Mouse (Mus musculus): ENCODE data around the gene Kiz.
A peak's percentile ranks its signal among the peaks of the same experiment; 100 is the strongest.

The Kiz gene

DNA sequence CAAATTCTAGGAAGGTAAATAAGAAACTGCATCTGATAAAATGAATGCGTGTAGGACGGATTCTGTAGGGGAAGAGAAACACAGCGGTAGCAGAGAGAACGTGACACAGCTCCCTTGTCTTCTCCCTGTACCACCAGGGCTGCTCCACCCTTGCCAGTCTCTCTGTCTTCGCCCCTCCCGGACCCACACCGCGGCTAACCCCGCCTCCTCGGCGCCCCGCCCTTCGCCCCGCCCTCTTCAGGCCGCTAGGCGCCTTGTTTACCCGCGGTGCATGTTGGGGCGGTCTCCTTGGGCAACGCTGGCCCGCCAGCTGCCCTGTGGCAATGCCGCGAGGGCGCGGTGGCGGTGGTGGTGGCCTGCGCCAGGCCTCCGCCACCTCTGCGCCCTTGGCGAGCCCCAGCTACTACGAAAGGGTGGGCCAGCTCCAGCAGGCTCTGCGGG is at the start of gene Kiz:
Gene Kiz (plus strand): TSS at position 266 of the 441 bp plus-strand sequence.
- peak; percentile 93 for DNase-seq (ENCODE audit: low spot score in 2 of 2)

DNA sequence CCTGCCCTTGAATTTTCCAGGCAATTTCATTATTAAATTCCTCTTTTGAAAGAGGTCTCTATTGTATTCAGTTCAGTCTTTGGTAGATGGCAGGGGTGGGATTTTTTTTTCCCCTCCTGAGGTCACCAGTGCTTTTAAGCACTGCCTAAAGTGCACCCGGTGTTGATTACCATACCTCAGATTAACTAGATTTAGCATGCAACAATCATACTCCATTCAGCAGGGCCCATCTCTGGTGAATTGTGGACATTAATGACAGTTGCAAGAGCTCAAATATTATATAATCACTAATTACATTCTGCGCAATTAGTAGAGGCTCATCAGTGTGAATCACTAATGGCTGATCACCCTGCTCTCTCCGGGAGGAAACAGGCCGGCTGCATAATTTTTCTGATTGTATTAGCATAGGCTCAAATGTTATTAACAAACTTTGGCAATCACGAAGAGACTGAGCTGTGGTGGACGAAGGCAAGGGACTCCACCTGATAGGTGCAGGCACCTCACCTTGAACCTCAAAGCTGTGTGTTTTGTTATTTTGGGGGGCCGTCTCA is 45.9 kb upstream of the Kiz start:
- DNase-seq (ENCODE audit: low spot score in 2 of 2): no peak

DNA sequence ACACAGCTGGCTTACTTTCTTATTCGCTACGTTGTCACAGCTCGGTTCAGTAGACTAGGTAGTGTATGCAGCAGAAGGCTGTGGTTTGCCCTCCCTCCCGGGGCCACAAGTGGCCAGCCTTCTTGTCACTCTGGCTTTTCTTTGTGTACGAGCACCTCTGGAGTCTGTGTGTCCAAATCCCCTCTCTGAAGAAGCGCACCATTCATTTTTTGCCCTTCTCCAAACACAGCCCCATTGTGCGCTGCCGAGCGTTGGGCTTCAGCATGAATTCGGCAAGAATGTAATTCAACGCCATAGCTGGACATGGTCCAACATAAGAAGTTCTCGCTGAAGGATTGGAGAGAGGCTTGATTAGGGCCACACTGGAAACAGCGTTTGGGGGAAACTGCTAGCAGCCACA is 45.0 kb upstream of the Kiz start:
- DNase-seq (ENCODE audit: low spot score in 2 of 2): no peak

DNA sequence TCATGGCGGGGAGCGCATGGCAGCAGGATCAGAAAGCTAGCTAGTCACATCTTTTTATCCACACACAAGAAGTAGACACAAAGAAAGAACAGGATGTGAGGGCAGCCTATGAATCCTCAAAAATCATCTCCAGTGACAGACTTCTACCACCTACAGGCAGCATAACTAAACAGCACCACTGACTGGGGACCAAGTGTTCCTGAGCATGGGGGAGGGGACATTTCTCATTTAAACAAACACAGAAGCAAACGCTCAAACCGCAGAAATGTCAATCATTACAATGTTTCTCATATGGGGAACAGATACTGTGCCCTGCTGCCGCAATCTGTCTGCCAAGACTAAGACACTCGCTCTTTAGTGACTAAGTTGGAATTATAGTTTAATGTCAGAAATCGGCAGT is 40.7 kb upstream of the Kiz start:
- DNase-seq (ENCODE audit: low spot score in 2 of 2): no peak

DNA sequence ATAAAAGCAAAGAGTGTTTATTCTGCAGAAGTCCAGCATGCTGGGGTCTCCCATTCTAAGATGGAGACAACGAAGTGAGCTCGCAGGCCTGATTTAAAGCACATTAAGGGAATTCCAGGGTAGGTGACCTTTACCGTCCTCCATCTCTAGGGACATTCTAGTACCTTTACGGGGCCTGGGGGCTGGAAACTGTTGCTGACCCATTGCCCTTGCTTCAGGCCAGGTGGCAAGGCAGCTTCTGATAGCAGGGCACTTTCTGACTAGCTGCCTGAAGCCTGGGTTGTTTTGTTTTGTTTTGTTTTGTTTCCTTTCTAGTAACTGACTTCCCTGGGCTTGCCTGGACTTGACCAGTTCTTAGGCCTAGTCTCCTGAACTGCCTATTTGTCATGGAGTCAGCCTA is 36.6 kb upstream of the Kiz start:
- no peak for DNase-seq (ENCODE audit: low spot score in 2 of 2)

DNA sequence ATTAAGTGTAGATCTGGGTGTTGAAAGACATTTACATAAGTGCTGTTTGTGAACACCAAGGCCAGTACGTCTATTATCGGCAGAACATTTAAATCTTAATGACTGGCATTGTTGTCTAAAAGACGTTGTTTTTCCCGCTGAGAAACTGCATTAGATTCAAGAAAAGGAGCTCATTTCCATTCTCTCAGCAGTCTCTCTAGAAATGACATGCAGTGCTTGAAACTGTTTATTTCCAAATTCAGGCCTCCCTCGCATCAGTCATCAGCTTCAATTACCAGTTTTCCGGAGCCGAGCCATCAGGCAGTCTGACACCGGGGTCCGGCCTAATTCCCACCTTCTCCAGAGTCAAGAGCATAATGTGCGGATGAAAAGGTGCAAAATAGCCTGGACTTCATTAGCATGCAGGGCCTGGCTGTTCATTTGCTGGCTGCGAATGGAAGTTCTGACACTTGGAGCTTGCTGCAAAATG is 32.1 kb upstream of the Kiz start:
- no peak for DNase-seq (ENCODE audit: low spot score in 2 of 2)

DNA sequence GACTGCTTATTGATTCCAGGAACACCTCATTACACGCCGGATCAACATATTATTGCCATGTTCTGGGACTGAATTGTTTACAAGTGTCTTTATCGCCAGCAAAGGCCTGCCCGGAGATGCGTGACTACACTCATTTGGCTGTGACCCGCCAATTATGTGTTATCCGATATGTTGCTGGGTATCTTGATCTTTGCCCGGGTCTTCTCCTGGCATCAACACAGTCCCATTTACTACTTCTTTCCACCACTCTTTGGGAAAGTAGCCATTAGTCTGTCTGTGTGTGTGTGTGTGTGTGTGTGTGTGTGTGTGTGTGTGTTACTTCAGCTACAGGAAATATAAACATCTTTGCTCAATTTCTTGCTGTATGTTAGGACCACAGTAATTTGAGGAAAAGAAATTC is 31.6 kb upstream of the Kiz start:
- DNase-seq (ENCODE audit: low spot score in 2 of 2): no peak

DNA sequence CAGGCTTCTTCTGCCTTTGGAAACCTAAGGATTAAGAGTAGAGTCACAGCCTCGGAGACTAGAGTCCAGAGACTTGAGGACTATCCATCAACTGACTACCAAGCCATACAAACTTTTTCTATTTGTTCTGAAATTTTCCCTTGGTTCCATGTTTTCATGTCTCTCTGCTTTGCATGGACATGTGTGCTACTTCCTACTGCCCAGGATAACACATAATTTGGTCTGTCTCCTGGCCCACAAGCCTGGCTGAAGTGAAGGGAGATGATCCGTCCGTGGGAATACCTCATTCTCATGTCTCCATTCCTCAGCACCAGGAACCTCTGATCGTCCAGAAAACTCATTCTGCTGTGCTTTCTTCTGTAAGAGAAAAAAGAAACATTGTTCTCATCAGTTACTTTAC is 27.7 kb upstream of the Kiz start:
- DNase-seq (ENCODE audit: low spot score in 2 of 2): no peak

DNA sequence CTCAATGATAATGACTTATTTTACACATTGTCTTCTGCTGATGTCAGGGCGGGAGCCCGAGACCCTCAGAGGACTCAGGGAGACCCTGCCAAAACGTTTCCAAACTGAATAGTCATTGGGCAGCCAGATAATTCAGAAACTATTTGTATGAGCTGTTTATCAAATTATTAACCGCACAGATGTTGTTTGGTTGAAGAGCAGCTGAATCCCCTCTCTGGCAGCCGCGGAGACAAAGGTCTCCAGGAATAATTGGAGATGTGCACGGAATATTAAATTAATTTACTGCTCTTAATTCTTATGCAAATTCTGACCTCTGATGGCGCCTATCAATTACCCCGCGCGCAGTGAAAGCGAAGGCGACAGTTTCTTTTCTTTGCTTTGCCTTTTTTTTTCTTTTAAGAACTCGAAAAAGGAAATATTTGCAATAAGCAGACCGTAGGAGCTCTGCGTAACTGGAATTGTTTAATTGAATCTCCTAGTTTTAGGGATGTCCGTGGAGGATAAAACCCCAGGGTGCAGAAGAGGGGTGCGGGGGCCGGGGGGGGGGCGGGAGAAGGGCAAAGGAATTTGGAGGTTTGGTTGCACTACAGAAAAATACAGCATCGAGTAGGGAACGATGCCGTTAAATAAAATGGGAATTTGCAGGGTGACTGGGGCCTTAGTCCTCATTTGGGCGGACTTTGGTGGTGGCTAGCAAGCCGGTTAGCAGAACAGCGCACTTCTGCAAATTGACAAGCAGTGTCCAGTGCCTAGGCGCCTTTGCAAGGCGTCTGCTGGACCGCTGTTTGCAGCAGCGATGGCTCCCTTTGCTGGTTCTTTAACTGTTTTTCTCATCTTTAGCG is 22.2 kb upstream of the Kiz start:
- DNase-seq (ENCODE audit: low spot score in 2 of 2): no peak

DNA sequence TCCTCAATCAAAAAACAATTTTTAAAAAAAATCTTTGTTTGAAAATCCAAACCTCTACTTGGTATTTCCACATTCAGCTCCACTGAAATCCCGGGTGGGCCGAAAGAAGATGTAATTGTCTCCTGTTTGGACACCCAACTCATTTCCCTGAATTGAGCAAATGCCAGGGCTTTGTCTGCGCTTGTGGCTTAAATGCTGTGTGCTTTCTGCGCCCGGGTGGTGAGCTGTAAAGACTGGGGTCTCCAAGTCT is 21.7 kb upstream of the Kiz start:
- DNase-seq (ENCODE audit: low spot score in 2 of 2): no peak

DNA sequence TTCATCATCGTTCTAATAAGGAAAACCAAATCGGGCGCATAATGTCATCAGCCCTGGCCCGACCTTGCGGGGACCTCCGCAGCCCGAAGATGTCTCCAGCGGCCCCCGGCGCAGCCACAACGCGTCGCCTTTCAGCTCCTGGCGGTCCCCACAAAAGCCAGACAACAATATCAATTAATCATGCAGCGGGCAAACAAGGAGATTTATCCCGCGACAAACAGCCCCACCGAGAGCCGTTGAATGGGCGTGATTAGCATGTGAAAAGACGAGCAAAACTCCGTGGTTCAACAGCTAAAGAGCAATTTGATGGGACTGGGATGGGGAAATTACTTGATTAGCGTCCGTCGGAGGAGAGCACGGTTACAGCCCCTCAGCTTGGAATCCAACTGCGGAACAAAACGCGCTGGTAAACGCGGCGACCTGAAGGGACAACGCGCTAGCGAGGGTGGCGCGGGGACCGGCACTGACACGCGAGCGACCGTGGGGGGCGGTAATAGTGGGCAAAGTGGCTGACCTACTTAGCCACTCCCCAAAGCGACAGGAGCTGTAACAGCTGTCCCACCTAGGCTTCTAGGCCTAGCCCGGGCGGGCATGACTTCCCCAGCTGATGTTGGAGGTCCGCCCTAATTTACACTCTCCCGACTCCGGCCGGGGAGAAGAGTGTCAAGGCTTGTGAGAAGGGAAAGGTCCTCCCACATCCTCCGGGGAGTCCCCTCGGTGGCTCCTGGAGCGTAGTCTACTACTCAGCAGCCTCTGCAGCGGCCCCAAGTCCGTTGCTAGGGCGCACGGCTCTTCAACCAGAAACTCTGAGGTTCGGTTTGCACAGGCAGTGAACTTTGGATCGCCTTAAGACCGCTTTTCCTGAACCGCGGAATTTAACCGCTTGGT is 21.1 kb upstream of the Kiz start:
- peak in 1 of 2 experiments; percentile 8 for DNase-seq (ENCODE audit: low spot score in 2 of 2)

DNA sequence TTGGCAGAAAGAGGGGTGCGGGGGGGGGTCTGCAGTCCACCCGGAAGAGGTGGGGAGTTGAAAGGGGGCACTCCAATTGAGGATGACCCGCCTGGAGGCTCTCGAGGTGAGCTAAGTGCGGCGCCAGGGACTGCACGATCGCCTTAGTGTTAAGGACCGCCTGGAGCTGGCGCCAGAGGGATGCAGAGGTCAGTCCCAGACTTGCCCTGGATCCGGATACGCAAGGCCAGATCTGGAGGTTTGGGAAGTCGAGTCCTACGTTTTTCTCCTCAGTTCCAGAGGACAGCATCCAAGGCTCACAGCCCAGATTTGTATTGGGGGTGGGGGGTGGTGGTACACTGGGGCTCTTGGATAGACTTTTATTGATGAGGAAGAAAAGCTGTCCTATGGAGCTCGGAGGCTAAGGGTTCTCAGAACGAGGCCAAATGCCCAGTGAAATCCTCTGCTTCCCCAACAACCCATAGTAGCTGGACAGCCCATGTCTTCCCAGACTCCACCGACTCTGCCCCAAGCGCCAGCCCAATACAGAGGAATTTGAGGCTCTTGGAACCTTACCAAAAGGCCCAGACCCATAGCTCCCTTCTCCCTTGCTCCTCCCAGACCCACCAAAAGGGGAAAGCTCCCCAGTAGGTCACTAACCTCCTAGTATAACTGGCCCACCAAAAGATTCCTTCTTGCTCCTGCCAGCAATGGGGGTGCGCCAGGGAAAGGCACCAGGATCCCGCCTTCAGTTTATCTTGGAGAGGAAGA is 20.2 kb upstream of the Kiz start:
- no peak for DNase-seq (ENCODE audit: low spot score in 2 of 2)

DNA sequence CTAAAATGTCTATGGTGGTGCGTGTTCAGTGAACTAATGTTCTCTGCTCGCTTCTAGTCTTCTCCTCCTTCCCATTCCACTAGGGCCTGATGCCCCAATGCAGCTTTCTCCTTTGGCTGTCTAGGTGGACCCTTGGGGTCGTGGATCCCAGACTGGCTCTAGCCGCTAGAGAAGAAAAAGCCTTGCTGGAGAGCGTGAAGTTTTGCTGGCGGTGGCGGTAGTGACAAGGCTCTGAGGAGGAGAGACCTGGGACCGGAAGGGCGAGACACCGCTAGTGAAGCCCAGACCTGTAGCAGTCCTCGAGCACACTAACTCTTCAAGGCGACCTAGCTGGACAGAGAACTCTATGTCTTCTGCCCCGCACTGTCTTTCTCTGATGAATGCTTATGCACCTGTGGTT is 19.4 kb upstream of the Kiz start:
- DNase-seq (ENCODE audit: low spot score in 2 of 2): no peak

DNA sequence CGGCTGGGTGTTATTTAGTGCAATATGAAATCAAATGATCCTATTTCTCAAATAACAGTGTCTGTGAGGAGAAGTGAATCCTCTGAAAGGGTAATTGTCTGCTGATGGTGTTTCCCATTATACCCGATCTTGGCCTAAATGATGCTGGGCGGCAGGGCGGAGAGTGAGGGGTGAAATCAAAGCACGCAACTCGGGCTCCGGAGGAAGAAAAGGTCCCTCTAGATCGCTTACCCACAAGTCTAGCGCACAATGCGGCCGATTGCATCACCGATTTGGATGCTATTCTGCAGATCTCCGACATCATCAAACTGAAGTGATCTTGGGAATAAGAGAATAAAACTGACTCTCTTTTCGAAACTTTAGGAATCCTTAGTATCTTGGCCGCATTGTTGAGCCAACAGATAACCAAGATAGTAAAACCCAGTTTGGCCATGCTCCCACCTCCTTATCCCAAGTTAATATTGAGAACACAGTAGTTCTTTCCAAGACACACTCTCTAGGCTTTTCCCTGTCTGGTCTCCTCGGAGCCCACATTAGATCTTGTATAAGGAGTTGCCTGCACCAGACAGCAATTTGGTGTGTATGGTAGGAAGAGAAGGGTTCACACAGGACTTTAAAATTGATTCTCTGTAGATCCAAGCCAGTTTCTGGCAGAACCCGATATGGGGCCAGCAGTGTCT is 18.7 kb upstream of the Kiz start:
- DNase-seq (ENCODE audit: low spot score in 2 of 2): no peak

DNA sequence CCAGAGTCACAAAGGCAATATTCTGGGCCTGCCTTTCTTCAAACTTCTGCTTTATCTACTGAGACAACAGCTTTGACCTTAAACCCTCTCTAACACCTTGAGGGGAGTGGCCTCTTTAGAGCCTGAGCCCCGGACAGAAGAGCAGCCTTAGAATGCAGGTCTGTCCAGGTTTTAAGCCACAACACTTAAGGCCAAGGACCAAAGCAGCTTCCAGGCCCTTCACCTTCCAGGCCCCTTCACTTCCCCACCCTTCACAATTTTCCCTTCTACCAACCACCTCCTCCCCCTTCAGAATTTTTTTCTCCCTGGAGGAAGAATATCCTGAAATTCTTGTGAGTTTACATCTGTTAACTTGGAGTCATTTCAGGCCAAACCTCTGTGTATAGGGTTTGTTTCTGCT is 18.0 kb upstream of the Kiz start:
- no peak for DNase-seq (ENCODE audit: low spot score in 2 of 2)

DNA sequence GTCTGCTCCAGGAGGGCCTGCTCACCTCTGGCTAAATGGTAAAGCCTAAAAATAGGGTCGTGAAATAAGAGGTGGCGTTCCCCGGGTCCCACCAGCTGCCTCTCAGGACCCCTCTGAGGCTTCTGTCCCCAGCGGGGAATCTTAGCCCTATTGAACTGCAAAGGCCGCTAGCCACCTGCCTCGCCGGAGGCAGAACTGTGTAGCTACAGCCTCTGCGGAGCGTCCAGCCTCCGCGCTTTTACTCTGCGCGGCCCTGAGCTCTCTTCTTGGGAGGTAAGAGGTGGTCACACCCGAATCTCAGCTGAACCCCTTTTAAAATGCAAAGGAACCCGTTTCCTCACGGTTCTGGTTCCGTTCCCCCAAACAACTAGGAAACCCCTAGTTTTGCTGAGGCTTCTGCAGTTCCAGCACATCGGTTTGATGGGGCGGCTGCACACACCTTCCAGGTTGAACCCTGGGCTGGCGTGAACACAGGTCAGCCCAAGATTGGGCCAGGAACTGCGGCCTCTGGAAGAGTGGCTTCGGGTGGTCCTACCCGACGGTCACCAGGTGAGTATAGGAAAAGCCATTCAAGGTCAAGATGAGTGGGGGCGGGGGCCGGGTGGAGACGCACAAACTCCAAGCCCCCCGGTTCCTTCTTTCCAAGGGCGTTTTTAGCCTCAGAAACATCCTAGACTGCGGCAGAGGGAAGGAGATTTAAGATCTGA is 16.9 kb upstream of the Kiz start:
- DNase-seq (ENCODE audit: low spot score in 2 of 2): no peak

DNA sequence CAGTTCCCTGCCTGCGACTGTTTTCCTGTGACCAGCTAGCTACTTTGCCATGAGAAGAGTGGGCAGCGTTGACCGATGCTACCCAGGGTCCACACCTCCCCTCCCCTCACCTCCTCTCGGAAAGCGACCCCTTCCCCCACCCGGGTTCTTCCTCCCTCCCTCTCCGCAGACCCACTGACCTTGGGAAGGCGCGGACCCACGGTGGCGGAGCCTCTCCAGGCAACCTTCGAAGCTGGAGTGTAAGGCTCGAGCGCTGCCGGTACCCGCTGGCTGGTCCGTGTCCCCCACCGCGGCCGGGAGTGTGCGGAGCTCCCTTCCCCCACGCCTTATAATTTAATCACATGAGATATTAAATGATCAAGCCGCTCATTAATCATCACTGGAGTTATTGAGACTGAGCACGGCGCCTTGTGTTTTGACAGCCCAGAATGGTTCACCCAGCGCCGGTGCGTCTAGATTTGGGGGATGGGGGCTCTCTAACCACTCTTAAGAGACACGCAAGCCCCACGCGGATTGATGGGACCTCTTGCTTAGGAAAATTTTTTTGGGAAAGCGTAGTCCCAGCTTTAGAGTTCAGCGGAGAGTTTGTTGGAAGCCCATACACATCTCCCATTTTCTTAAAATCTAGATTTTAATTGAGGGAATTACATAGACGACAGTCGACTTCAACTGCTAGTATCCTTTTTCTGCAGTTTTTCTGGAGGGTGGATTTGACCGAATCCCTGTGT is 16.2 kb upstream of the Kiz start:
- DNase-seq (ENCODE audit: low spot score in 2 of 2): no peak

DNA sequence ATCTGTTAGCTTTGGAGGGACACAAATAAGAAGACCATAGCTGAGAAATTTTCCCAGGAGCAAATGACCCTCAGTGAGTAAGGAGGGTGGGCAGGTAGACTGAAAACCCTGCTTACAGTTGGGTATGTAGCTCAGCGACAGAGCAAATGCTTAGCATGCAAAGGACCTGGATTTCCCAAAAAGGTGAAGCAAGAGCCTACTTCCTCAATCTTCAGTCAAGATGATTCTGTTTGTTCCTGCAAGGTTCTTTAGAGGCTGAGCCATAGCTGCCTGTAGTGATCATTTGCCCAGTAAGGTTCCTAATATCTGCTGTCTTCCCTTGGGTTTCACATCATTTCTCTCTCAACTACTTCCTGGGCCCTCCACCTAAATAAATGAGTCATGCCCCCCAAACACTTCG is 7.8 kb upstream of the Kiz start:
- DNase-seq (ENCODE audit: low spot score in 2 of 2): no peak

DNA sequence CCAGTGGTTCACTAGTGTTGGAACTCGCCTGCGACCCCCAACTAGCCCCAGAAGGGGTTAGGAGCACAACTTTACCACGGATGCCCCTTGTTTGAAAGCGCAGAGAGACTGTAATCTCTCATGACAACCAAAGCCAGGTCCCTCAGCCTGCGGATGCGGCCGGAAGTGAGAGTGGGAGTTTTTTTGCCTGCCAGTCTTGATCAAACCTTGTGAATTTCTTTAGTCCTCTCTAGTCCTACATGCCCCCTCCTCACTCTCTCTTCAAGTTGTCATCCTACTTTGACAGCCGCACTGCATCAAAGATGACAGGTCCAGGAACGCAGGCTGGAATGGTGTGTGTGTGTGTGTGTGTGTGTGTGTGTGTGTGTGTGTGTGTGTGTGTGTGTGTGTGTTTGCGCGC is 456 bp downstream of the Kiz start:
- no peak for DNase-seq (ENCODE audit: low spot score in 2 of 2)

DNA sequence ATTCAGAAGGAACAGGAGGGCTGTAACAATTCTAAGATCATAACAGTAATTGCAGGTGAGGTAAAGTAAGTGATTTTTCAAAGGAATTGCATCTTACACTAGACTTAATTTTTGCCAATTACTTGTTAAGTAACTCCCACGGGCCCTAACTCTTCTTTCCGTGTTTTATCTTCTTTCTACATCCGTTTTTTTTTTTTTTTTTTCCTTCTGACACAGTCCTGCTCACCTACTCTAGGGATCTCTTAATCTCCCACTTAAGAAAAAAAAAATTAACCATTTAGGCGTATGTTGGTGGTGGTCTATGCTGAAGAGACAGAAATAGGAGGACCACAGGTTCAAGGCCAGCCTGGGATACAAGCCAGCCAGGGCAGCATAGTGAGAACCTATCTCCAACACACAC is 1.2 kb downstream of the Kiz start:
- no peak for DNase-seq (ENCODE audit: low spot score in 2 of 2)

All from heart, adult 9 months (tissue).